ENCODE assay signal across 8 mouse cellular contexts in the genomic region with DNA sequence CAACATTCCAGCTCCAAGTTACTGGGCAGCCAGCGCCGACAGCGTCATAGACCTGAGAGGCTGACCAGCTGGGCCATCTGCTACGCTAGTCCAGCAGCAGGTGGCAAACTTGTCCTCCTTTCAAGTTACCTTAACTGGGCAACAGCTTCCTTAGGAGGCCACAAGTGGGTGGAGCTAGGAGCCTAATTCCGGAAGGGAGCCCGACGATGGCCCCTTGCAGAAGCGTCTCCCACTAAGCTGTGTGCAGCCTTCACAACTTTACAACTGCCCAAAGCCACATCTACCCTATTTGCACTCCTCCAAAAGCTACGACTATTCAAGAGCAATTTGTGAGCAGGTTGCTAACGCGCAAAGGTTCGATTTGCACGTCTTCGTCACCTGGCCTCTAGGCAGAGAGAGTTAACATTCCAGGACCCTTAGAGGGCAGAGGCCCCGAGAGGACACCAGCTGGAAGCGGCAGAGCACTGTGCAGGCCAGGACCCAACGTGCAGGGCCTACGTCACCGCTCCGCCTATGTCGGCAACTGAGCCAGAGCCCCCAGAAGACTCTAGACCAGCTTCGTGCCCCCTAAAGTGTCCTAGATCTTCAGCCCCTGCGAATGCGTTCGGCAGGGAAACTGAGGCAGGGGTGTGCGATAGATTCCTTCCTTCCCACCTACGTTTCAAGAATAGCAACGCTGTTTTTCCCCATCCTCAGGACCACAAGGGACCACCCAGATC. TPM values are rescaled to one million over a fixed set of nuclear protein-coding genes. Genes with fewer than 3 reads are reported as not detected.
DNase-seq lines count a peak whose midpoint lies in the region; ATAC-seq lines count a peak whose summit lies in the region.

No protein-coding gene starts in this region.

- peak overlapping the region; percentile 85 for H3K4me3 ChIP-seq in embryonic facial prominence, embryonic 12.5 days
- peak overlapping the region; percentile 95 to 99 for H3K4me3 ChIP-seq in heart, embryonic 14.5 days (ENCODE audit: control insufficient read depth in 1 of 2, insufficient read depth in 1 of 2, low read depth in 1 of 2, low read length in 2 of 2)
- H3K4me3 ChIP-seq in macrophage (ENCODE audit: inconsistent target): peak overlapping the region; percentile 86

- peaks cover 42% of the 10 kb centered on the region for H3K79me2 ChIP-seq in macrophage (ENCODE audit: inconsistent target)

- peaks cover 24% of the 10 kb centered on the region for H3K4me1 ChIP-seq in embryonic facial prominence, embryonic 12.5 days
- H3K4me1 ChIP-seq in heart, embryonic 14.5 days (ENCODE audit: control insufficient read depth in 2 of 2, insufficient read depth in 2 of 2, low read length in 2 of 2): peaks cover 14 to 20% of the 10 kb centered on the region in 2 experiments

- H3K27me3 ChIP-seq in embryonic facial prominence, embryonic 12.5 days: no peaks in the 10 kb centered on the region
- no peaks in the 10 kb centered on the region for H3K27me3 ChIP-seq in heart, embryonic 14.5 days (ENCODE audit: control insufficient read depth, insufficient read depth, low read length)

- H3K36me3 ChIP-seq in embryonic facial prominence, embryonic 12.5 days: peaks cover 15% of the 10 kb centered on the region
- peaks cover 19% of the 10 kb centered on the region for H3K36me3 ChIP-seq in heart, embryonic 14.5 days (ENCODE audit: control insufficient read depth, insufficient read depth, low read length)
- peaks cover 10% of the 10 kb centered on the region for H3K36me3 ChIP-seq in macrophage (ENCODE audit: inconsistent target)

- peak overlapping the region; percentile 99 for H3K9ac ChIP-seq in embryonic facial prominence, embryonic 12.5 days
- H3K9ac ChIP-seq in heart, embryonic 14.5 days (ENCODE audit: low read length): peak overlapping the region; percentile 100

- no peaks in the 10 kb centered on the region for H3K9me3 ChIP-seq in embryonic facial prominence, embryonic 12.5 days
- H3K9me3 ChIP-seq in heart, embryonic 14.5 days (ENCODE audit: control insufficient read depth, low read length): no peaks in the 10 kb centered on the region

- peak; percentile 80 to 89 for DNase-seq in adrenal gland, adult (ENCODE audit: inconsistent age in 2 of 2, low spot score in 1 of 2)
- no peak for DNase-seq in adrenal gland, postnatal 4 days (ENCODE audit: low spot score in 2 of 2)
- peak; percentile 72 for DNase-seq in adrenal gland, postnatal 14 days
- DNase-seq in kidney, postnatal 10 days: peak; percentile 80
- peak; percentile 94 for DNase-seq in skeletal muscle tissue, adult 2 months (ENCODE audit: low read depth, low spot score)

- H3K27ac ChIP-seq in embryonic facial prominence, embryonic 12.5 days: peak overlapping the region; percentile 100
- peak overlapping the region; percentile 100 for H3K27ac ChIP-seq in heart, embryonic 14.5 days (replicated peaks in 1 of 2; ENCODE audit: control insufficient read depth in 1 of 2, insufficient read depth in 1 of 2, low read depth in 2 of 2, low read length in 2 of 2)
- H3K27ac ChIP-seq in macrophage: peak overlapping the region; percentile 95

- peak; percentile 35; the same call in 1 of the 2 replicates for ATAC-seq in embryonic facial prominence, embryonic 12.5 days (ENCODE audit: insufficient number of reproducible peaks, insufficient read depth, low FRiP score, low TSS enrichment)
- peak; percentile 46 for ATAC-seq in heart, embryonic 14.5 days (ENCODE audit: insufficient number of reproducible peaks, insufficient read depth, low FRiP score, low read depth)

- whole genome bisulfite sequencing in embryonic facial prominence, embryonic 12.5 days: 3% methylated on average over 28 of the region's 28 CpGs
- 3% methylated on average over 28 of the region's 28 CpGs for WGBS in heart, embryonic 14.5 days
- WGBS in macrophage (ENCODE audit: missing documents): 2% methylated on average over 25 of the region's 28 CpGs

- peak overlapping the region; percentile 85 for H3K4me2 ChIP-seq in embryonic facial prominence, embryonic 12.5 days (replicated peaks)
- H3K4me2 ChIP-seq in heart, embryonic 14.5 days (ENCODE audit: low read length): peak overlapping the region; percentile 97

RNA-seq across cellular contexts. Expression of a gene that starts 0.4 kb away (rescaled TPM):
- total RNA-seq in adrenal gland, postnatal 4 days (2021): 10 to 100 TPM; 78.8 to 80.7 TPM
- total RNA-seq in adrenal gland, postnatal 14 days (2021): 42.3 and 54.0 TPM in 2 replicates
- 83.0 and 89.9 TPM in 2 replicates for polyA plus RNA-seq in embryonic facial prominence, embryonic 12.5 days (2016; fragmentation: Nextera tagmentation; extraction: Ambion mirVana)
- 58.0 and 58.8 TPM in 2 replicates for polyA plus RNA-seq in heart, embryonic 14.5 days (2014; fragmentation: Nextera tagmentation; extraction: Ambion mirVana)
- total RNA-seq in macrophage (2018; cell fraction: chromatin; rRNA removed): 10 to 100 TPM; 27.5 to 75.8 (median 51.5) TPM
- 10 to 100 TPM; 18.5 to 35.7 (median 25.1) TPM for total RNA-seq in macrophage (2018; cell fraction: cytosol; rRNA removed)
- total RNA-seq in macrophage (2018; cell fraction: nucleus; rRNA removed): 10 to 100 TPM; 21.4 to 47.0 (median 31.9) TPM
- 14.5 to 26.1 TPM (median 19.1 TPM) in 3 replicates for polyA plus RNA-seq in macrophage (2018)

RNA-seq across cellular contexts. Expression of a gene that starts 21.2 kb away (rescaled TPM):
- 10 to 100 TPM; 25.7 to 28.9 TPM for total RNA-seq in adrenal gland, postnatal 4 days (2021)
- total RNA-seq in adrenal gland, postnatal 14 days (2021): 35.4 and 36.2 TPM in 2 replicates
- polyA plus RNA-seq in embryonic facial prominence, embryonic 12.5 days (2016; fragmentation: Nextera tagmentation; extraction: Ambion mirVana): 57.8 and 59.4 TPM in 2 replicates
- polyA plus RNA-seq in heart, embryonic 14.5 days (2014; fragmentation: Nextera tagmentation; extraction: Ambion mirVana): 9.6 and 10.4 TPM in 2 replicates
- 100 to 1,000 TPM; 103 to 546 (median 287) TPM for total RNA-seq in macrophage (2018; cell fraction: chromatin; rRNA removed)
- 1,000 to 10,000 TPM in 3 of 26 experiments, 100 to 1,000 TPM in 23; 293 to 1,067 (median 626) TPM for total RNA-seq in macrophage (2018; cell fraction: cytosol; rRNA removed)
- total RNA-seq in macrophage (2018; cell fraction: nucleus; rRNA removed): 1,000 to 10,000 TPM in 1 of 26 experiments, 100 to 1,000 TPM in 25; 381 to 1,006 (median 769) TPM
- 538 to 865 TPM (median 584 TPM) in 3 replicates for polyA plus RNA-seq in macrophage (2018)

RNA-seq across cellular contexts. Expression of a gene that starts 32.9 kb away (rescaled TPM):
- 10 to 100 TPM; 20.7 to 21.7 TPM for total RNA-seq in adrenal gland, postnatal 4 days (2021)
- 17.3 and 19.4 TPM in 2 replicates for total RNA-seq in adrenal gland, postnatal 14 days (2021)
- 16.9 and 17.4 TPM in 2 replicates for polyA plus RNA-seq in embryonic facial prominence, embryonic 12.5 days (2016; fragmentation: Nextera tagmentation; extraction: Ambion mirVana)
- 6.8 and 6.9 TPM in 2 replicates for polyA plus RNA-seq in heart, embryonic 14.5 days (2014; fragmentation: Nextera tagmentation; extraction: Ambion mirVana)
- total RNA-seq in macrophage (2018; cell fraction: chromatin; rRNA removed): 10 to 100 TPM; 38.2 to 87.8 (median 57.1) TPM
- 10 to 100 TPM in 2 of 26 experiments, 1 to 10 TPM in 24; 5.7 to 11.6 (median 8.0) TPM for total RNA-seq in macrophage (2018; cell fraction: cytosol; rRNA removed)
- 10 to 100 TPM; 18.4 to 52.9 (median 31.3) TPM for total RNA-seq in macrophage (2018; cell fraction: nucleus; rRNA removed)
- 6.8 to 9.1 TPM (median 7.0 TPM) in 3 replicates for polyA plus RNA-seq in macrophage (2018)

RNA-seq across cellular contexts. Expression of a gene that starts 45.4 kb away (rescaled TPM):
- total RNA-seq in adrenal gland, postnatal 4 days (2021): 1 to 10 TPM; 5.4 to 7.4 TPM
- total RNA-seq in adrenal gland, postnatal 14 days (2021): 2.4 and 3.5 TPM in 2 replicates
- polyA plus RNA-seq in embryonic facial prominence, embryonic 12.5 days (2016; fragmentation: Nextera tagmentation; extraction: Ambion mirVana): 6.7 and 7.4 TPM in 2 replicates
- 54.6 and 55.1 TPM in 2 replicates for polyA plus RNA-seq in heart, embryonic 14.5 days (2014; fragmentation: Nextera tagmentation; extraction: Ambion mirVana)
- 100 to 1,000 TPM in 1 of 26 experiments, 10 to 100 TPM in 25; 16.9 to 102 (median 59.3) TPM for total RNA-seq in macrophage (2018; cell fraction: chromatin; rRNA removed)
- 10 to 100 TPM in 11 of 26 experiments, 1 to 10 TPM in 15; 4.2 to 22.3 (median 8.9) TPM for total RNA-seq in macrophage (2018; cell fraction: cytosol; rRNA removed)
- total RNA-seq in macrophage (2018; cell fraction: nucleus; rRNA removed): 10 to 100 TPM; 11.4 to 90.2 (median 33.1) TPM
- 3.9 to 17.8 TPM (median 7.7 TPM) in 3 replicates for polyA plus RNA-seq in macrophage (2018)

RNA-seq across cellular contexts. Expression of a gene that starts 46.0 kb away (rescaled TPM):
- total RNA-seq in adrenal gland, postnatal 4 days (2021): 100 to 1,000 TPM; 140 to 158 TPM
- total RNA-seq in adrenal gland, postnatal 14 days (2021): 104 and 116 TPM in 2 replicates
- 120 and 124 TPM in 2 replicates for polyA plus RNA-seq in embryonic facial prominence, embryonic 12.5 days (2016; fragmentation: Nextera tagmentation; extraction: Ambion mirVana)
- polyA plus RNA-seq in heart, embryonic 14.5 days (2014; fragmentation: Nextera tagmentation; extraction: Ambion mirVana): 178 TPM in 2 replicates
- 1,000 to 10,000 TPM in 5 of 26 experiments, 100 to 1,000 TPM in 21; 231 to 1,612 (median 642) TPM for total RNA-seq in macrophage (2018; cell fraction: chromatin; rRNA removed)
- total RNA-seq in macrophage (2018; cell fraction: cytosol; rRNA removed): 1,000 to 10,000 TPM in 19 of 26 experiments, 100 to 1,000 TPM in 7; 818 to 1,776 (median 1,127) TPM
- total RNA-seq in macrophage (2018; cell fraction: nucleus; rRNA removed): 1,000 to 10,000 TPM in 20 of 26 experiments, 100 to 1,000 TPM in 6; 377 to 1,961 (median 1,176) TPM
- 1,416 to 1,739 TPM (median 1,652 TPM) in 3 replicates for polyA plus RNA-seq in macrophage (2018)

Comparison
In these comparisons a context has a peak if more than half of its experiments do, and no peak if none do; other contexts are left out.
1. DNase-seq: peak in adrenal gland, adult (2 of 2), adrenal gland, postnatal 14 days (single experiment), kidney, postnatal 10 days (single experiment) and skeletal muscle tissue, adult 2 months (single experiment); none in adrenal gland, postnatal 4 days (0 of 2).
2. Peak in every context shown above with its lines, with median percentiles within 50 percentile points of each other: H3K27ac ChIP-seq and H3K4me3 ChIP-seq.